Mouse (Mus musculus): ENCODE data around the gene Mtnr1b.
A peak's percentile ranks its signal among the peaks of the same experiment; 100 is the strongest.
"Not testable (repeated sequence)": the region's sequence is repeated elsewhere in the genome, so short reads cannot be mapped to it uniquely, and the experiment has no call there.

The Mtnr1b gene

DNA sequence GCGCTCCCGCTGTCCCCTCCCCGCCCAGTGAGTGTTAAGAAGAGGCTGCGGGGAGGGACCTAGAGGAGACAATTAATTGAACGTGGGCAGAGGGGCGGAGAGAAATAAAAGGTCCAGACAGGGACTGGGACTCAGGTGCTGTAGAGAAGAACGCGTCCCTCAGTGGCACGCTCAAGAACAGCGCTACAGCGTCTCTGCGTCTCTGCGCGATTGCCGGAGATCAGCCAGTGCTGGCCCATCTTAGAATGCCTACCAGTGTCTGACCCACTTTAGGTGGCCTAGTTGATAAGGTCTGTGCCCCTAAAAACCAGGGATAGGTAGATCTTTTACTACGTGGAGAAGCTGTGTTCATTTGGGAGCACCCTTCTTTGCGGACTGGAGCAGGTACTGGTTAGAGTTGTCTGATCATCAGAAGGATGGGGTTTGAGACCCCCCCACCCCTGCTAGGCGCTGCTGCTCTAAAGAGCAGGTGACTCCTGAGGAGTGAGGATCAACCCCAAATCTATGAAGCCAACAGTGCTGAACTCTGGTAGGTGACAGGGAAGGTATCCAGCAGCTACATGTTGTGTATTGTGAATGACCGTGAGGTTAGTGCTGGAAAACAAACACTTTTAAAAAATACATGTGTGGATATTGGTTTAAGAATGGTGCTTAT, at the start of gene Mtnr1b:
Gene Mtnr1b, minus strand, starts transcription at position 51 of the 655 bp plus-strand sequence.
- DNase-seq (ENCODE audit: low read depth, low spot score), result no peak

DNA sequence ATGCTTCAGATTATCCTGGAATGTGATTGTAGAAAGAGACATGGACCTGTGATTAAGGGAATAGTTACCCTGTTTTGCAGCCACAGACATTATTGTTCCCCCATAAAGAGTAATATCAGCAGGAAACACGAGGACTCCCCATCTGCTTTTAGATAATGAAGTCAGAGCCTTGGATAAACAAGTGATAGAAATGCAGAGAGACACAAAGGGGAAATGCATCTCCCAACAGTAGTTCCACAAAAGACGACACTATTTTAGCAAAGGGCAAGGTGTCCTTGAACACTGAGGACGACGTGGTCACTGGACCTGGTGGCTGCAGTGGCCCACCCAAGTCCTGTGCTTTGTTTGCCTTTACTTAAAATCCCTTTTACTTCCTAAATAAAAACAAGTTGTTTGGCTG, 45.9 kb upstream of the Mtnr1b start:
- DNase-seq (ENCODE audit: low read depth, low spot score), result no peak

DNA sequence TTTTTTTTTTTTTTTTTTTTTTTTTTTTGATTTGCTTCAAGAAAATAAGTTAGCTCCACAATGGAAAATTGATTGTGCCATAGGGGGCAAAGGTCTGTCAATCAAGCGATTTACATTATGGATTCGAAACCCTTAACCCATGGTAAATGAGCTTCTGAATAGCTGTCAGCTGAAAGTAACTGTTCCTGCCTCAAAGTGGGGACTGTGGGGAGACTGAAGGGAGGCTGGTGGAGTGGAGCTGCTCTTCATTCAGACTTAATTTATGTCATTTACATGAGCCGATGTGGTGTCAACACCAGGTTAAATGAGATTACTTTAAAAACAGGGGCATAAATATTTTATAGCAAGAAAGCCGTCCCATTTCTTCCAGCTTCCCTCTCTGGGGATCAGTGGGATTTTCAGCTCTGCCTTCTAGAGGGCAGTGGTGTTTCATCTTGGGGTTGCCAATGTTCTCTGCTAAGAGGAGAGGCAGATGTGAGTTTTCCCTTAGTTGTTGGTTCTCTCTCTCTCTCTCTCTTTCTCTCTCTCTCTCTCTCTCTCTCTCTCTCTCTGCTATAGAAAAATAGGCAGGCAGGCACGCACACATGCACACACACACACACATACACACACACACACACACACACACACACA, 45.1 kb upstream of the Mtnr1b start:
- peak; percentile 60 for DNase-seq (ENCODE audit: low read depth, low spot score)

DNA sequence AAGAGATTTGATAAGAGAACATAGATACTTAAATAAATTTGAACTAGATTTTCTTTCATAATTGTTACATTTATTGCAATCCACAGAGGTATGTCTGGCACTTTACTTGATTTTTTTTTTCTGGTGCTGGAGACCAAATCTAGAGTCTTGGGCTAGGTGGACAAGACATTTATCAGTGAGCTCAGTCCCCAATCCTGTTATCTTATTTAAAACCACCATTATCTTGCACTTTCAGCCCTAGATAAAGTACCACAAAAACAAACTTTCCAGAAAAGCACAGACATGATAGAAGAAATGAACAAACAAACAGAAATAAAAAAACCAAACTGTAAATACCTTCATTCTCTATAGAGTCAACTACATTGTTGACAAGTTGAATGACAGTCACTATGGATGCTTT, 42.2 kb upstream of the Mtnr1b start:
- DNase-seq (ENCODE audit: low read depth, low spot score), result no peak

DNA sequence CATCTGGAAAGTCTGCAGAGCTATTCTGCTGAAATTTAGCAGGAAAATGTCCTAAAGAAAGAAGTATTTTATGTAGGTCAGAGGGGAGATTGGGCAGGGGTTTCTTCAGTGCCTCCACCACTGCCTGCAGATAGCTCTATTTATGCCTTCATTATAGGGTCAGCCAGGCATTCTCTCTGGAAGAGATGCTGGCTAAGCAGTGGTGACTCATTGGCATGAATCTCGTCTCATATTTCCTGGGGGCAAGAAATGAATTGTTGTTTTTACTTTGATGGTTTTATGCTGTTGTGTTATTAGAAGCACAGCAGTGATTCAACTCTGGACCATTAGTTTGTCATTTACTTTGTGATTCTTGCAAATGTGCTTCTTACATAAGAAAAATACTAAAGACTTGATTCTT, 38.4 kb upstream of the Mtnr1b start:
- peak; percentile 9 for DNase-seq (ENCODE audit: low read depth, low spot score)

DNA sequence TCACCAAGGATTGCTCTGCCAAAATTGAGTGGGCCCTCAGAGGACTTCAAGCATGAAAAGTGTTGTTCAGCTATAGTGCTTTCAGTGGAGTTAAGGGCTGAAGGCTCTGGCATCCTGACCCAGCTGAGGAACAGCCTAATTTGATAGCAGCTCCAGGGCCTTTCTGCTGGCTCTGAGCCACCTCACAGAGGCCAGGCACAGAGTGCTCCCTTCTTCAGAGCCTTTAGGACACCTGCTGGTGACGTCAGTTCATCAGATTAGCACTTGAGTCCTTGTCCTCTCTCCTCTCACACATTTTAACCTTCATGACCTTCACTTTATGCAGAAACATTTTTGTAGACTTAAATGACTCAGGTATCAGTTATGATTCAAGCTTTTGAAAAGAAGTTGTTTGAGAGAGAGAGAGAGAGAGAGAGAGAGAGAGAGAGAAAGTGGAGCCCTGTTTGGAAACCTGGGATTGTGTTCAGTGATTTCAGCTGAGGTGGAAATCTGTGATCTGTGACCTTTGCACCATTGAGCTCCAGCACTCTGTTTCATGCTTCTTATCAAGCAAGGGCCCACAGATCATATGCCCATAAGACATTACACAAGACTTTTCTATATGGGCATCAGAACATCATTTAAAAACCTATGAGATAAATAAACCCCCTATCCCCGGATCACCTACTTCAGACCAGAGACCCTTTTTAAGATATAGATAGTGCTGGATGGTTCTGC, 35.2 kb upstream of the Mtnr1b start:
- peak; percentile 18 for DNase-seq (ENCODE audit: low read depth, low spot score)

DNA sequence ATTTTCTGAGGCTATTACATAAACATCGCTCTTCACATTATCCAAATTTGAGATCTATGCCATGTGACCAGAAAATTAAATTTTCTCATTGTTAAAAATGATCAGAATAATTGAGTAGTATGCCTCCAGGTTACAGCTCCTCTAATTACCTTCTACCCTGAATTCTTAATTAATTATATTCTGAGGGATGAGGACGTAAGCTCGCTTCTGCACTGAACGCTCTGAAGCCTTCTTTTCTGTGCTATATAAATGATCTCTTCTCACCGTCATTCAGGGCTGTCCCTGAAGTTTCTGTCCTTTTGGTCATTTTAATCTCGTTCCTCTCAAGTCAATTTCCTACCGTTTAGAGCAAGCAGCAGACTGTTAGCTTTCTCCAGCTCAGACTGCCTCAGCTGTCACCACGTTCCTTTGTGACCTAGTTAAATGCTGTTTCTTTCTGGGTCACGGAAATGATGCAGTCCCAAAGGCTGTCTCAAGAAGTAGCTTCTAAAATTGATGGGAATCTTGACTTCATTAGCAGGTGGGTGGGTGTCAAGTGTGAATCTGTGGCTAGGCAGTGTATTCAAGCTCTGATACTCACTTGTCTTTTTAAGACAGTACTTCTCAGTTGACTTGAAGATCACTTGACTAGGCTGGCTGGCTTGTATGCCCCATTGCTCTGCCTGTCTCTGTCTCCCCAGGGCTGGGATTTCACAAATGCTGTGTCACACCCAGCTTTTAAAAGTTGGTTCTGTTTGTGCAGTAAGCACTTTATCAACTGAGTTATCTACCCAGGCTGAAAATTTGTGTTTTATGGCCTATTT, 29.8 kb upstream of the Mtnr1b start:
- DNase-seq (ENCODE audit: low read depth, low spot score), result peak; percentile 73

DNA sequence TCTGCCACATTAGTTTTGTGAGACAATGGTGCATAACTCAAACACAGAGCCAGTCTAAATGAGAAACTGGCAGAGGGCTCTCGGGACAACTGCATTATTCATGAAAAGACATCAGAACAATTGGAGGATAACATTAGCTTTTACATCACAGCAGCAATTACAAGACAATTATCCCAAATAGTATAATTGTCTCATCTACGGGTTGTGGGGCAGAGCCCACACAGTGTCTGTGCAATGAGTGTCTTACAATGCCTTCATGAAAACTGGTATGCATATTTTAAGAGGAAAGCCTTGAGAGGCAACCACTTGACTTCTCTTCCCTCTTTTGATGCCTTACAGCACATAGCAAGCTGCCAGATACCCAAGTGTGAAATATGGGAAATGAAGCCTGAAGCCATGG, 23.8 kb upstream of the Mtnr1b start:
- peak; percentile 17 for DNase-seq (ENCODE audit: low read depth, low spot score)

DNA sequence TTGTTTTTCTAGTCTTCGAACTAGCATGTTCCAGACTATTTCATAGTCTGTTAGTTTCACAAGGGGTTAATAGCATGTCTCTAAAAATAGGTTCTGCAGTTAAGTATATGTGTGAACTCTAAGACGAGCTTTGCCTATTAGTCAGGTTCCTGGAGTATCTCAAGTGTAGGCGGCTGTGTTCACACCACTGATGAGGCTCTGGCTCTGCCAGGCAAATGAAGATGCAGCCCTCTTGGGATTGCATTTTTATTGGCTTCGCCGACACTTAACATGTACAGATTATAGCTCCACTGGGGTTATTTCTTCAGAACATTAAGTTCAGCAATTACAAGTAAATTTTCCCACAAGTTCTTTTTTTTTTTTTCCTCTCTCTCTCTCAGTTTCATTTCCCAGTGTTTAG, 12.4 kb upstream of the Mtnr1b start:
- DNase-seq (ENCODE audit: low read depth, low spot score), result peak; percentile 64

DNA sequence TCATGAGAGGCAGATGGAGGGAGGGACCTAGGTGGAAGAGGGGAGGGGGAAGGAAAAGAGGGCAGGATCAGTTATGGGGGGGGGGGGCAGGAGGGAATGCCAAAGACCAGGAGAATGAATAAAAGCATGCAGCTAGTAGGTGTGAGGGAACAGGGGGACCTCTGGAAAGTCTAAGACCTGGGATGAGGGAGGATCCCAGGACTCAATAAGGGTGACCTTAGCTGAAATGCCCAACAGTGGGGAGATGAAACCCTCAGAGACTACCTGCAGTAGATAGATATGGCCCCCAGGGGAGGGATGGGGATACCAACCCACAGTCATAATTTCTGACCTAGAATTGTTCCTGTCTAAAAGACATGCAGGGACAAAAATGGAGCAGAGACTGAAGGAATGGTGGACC, 6.4 kb upstream of the Mtnr1b start:
- no peak for DNase-seq (ENCODE audit: low read depth, low spot score)

DNA sequence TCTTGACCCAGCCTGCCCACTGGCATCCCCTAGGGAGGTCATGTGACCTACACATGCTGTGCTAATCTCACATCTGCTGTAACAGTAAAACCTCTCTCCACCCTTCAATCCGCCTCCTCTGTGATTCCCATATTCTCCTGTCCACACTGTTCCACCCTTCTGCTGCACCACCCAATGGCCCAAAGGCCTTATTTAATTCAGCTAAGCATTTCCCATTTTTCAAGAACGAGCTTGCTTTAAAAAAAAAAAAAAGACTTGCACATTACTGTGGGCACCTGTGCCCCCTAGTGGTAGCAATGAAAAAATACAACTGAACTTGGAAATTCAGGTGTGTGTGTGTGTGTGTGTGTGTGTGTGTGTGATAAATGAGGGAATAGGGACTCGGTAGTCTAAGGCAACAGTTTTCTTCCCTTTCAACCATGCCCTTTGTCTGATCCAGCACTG, 5.8 kb upstream of the Mtnr1b start:
- DNase-seq (ENCODE audit: low read depth, low spot score), result peak; percentile 72

DNA sequence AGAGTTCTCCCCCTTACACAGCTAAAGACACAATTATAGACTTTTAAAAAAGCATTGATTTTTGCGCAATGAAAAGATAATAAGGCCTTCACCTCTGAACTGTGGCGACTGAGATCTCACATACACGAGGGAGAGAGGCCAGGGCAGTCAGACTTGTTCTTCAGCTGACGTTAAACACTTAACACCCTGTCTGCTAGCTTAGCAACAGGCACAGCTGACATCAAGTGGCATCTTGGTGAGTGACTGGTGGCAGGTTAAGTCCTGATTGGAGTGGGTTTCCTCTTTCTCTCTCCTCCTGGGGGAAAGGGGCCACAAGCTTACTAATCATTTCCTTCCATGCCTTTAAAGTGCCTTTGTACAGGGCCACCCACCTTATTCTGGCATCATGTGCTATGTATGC, 4.3 kb downstream of the Mtnr1b start:
- no peak for DNase-seq (ENCODE audit: low read depth, low spot score)

DNA sequence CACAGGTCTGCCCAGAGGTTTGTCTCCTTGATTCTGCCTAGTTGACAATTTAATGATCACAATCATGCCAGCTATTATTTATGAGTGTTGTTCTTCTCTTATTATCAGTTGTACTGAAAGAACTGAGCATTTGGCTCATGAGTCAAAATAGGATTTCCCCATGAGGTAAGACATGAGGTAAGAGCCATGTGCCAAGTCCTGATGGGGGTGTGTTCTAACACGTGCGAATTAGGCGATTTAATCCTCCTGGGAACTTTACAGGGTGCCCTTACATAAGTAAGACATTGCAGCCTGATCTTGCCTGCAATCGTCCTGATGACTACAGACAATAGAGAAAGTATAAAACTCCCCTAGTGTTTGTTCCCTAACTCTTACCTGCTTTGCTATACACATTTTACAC, 4.9 kb downstream of the Mtnr1b start:
- DNase-seq (ENCODE audit: low read depth, low spot score), result no peak

DNA sequence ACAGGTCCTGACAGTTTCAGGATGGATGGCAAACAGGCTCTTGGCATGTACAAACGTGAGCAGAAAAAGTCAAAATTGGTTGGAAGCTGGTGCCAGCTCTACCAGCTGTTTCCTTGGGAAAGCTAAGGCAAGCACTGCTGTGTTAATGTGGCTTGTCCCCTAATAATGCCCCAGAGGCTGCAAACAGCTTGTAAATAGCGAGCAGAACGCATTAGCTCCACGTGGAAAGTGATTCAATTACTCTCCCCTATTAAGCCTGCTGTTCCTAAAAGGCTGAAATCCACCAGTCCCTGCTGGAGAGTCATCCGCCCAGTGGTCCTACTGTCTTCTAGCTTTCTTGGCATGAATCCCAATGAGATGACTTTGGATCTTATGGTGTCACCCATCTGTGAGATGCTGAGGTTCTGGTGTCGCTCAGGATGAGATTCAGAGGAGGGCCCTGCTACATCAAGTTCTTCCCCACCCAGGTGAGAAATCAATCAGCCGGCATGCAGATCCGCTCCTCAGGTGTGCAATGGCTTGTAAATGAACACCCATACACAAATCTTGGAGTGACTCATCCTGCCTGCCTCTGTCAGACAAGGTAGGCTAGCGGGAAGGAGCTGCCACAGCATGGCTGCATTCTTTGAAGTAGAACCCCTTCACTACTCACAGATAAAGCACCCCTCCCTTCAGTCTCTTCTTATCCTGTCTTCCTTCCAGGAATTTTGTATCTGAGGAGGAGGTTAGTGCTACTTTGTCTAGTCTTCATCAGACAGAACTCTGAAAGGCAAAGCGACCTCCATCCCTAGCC, 7.9 kb downstream of the Mtnr1b start:
- DNase-seq (ENCODE audit: low read depth, low spot score), result peak; percentile 8

DNA sequence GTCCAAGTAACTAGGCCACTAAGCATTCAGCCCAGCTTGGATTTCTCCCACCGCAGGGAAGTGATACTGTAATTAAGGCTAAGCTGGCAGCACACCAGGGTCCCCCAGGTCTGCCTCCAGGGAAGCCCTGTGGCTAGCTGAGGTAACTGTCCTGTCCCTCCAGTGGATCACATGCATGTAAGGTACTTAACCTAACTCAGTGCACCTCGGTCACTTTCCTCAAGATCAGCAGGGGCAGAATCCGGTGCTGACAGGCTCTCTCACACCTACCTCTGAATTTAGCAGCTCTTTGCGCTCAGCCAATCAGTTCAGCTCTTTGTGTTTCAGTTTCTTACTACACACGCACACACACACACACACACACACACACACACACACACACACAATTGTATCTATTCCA, 13.0 kb downstream of the Mtnr1b start:
- no peak for DNase-seq (ENCODE audit: low read depth, low spot score)

DNA sequence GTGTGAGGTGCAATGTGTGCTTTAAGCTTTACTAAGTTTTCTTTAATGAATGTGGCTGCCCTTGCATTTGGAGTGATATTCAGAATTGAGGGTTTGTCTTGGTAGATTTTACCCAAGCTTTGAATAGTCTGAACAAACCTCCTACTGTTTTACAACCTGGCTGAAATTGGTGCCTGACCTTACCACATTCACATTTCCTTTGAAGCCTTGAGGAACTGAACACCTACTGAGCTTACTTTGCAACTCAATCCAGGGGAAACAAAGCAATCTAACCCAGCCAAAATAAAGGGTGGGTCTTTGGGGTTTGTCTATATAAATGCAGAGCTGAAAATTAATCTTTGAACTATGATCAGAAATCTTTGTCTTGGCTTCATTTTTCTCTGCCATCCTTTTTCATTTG, 23.6 kb downstream of the Mtnr1b start:
- no peak for DNase-seq (ENCODE audit: low read depth, low spot score)

DNA sequence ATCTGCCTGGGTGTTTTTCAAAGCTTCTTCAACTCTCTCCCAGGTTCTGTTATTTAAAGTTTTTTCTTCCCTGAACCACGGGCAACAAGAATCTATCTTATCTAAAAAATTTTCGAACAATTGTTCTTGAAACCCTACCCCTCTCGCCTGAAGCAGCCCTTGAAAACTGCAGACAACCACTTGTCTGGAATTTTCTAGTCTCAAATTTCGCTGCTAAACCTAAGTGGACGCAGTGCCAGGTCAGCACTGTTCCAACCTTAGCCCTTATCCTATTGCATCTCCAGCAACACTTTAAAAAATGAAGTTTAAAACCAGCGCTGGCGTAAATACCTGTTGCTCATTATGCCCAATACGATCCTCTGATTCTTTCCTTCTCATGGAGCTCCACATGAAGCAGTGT, 29.0 kb downstream of the Mtnr1b start:
- DNase-seq (ENCODE audit: low read depth, low spot score), result no peak

DNA sequence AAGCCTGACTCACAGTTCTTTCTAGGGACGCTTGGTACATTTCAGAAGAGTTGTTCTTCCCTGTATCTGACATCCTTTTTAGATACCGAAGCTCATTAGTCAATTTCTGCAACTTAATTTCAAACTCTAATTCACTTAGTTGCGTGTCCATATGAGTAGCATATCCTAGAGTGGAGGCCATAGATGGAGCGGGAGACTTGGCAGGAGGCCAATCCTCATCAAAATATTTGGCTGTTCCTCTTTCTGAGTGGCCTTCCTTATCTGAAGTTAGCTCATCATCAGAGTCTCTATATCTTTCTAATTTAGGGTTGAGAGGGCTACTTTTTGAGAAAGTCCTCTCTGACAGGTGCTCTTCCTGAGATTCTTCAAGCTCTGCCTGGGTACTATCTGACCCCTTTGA, 29.4 kb downstream of the Mtnr1b start:
- DNase-seq (ENCODE audit: low read depth, low spot score), result not testable (repeated sequence)

DNA sequence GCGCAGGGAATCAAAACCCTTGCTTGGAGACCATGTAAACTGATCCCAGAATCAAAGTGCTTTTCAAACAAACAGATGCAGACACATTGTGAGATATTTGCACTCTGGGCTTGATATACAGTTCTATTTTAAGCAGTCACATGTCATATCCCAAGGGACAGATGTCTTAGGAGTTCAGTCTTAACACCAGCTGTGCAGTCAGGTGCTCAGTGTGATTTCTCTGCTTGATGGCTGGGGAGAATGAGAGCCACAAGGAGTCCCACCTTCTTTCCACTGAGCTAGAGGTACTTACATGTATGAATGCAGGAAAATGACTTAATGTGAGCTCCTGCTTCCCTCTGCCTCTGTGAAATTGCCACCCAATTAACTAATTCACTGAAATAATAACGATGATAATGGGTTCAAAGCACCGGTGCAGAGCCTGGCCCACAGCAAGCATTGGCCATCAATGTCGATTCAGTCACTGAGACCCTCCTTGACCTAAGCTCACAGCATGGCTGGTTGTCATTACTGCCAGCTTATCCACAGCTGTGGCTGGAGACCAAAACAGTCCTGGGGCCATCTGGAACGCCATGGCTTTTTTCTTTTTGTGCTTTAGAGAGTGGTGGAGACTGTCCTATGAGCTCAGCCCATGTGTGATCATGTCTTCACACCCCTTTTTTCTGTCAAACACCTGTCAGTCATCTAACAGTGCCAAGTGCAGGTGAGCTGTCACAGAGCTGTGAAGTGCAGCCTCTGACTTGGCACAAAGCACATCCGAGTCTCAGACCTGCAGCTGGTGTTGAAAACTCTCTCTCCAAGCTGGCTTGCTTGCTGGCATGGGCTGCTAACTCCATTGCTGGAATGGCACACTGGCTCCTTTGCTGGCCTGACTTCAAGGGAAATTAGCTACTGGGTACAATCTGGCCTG, 61.1 kb downstream of the Mtnr1b start:
- DNase-seq (ENCODE audit: low read depth, low spot score), result peak; percentile 30

DNA sequence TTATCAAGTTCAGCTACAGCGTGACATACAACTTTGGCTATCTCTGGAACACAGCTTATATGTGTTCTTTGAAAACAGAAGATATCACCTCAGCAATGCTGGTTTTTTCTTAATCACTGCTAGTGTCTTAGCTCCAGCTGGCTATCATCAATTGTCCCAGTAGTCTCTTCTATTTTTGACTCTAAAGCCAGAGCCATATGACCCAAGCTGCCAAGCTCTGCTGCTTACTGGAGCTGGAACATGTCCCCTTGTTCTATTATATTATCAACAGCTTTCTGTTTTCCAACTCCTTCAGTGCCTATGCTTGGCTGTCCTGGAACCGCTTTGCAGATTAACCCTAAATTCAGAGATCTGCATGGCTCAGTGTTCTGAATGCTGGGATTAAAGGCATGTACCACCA, 70.1 kb downstream of the Mtnr1b start:
- DNase-seq (ENCODE audit: low read depth, low spot score), result no peak

Measured in brain, adult 2 months (tissue).